Mouse (Mus musculus): ENCODE data around the gene Olfr170.
"Not testable (repeated sequence)": the region's sequence is repeated elsewhere in the genome, so short reads cannot be mapped to it uniquely, and the experiment has no call there.

Olfr170 gene

DNA sequence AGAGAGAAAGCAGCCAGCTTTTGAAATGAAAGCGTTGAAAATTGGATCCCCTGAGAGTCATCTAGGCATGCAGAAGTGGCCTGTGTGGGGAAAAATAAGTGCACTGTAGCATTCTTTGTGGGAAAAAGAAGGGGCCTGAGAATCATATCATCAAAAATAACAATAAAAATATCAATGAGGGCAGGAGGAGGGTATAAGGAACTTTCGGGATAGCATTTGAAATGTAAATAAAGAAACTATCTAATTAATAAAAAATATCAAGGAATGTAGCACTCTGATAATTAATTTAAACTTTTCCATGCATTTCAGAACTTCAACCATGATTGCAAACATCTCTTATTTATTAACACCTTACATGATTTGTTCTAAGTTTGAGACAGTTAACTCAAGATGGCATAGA lies at the start of gene Olfr170:
Gene Olfr170 (minus strand): TSS at position 101 of the 400 bp plus-strand sequence.
- not testable (repeated sequence) for DNase-seq (ENCODE audit: low read depth in 1 of 2, low spot score in 2 of 2)

DNA sequence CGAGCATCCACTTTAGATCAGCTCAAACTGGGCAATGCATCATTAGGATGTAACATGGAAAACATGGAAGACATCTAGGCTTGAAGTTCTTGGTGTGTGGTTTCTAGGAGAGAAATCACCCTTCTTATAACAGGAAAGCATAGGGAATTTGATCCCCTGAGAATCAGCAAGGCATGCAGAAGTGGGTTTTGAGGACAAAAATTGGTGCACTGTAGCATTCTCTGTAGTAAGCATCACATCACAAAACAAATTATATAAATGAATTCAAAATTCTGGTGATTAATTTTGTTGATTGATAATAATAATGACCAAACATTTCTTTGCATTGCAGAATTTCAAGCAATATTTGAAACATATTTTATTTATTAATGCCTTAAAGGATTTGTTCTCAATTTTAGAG lies 18.1 kb upstream of the Olfr170 start, which contains the start of gene Olfr171:
Gene Olfr171 (minus strand): TSS at position 101 of the 400 bp plus-strand sequence.
- DNase-seq (ENCODE audit: low read depth in 1 of 2, low spot score in 2 of 2) = no peak

DNA sequence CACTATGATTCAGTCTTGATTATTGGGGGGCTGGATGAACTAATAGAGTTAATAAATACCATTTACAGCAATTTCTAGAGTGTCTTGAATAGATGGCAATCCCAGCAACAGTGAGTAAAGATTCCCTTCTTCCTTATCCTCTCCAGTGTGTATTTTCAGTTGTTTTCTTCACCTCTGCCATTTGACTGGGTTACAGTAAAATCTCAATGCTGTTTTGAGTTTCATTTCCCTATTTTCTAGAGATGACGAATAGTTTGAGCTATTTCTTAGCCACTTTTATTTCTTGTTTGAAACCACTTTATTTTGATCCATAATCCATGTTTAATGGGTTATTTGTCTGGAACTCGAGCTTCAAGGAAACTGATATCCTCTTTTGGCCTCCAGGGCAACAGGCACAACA lies 8.5 kb downstream of the Olfr170 start:
- no peak for DNase-seq (ENCODE audit: low read depth in 1 of 2, low spot score in 2 of 2)

DNA sequence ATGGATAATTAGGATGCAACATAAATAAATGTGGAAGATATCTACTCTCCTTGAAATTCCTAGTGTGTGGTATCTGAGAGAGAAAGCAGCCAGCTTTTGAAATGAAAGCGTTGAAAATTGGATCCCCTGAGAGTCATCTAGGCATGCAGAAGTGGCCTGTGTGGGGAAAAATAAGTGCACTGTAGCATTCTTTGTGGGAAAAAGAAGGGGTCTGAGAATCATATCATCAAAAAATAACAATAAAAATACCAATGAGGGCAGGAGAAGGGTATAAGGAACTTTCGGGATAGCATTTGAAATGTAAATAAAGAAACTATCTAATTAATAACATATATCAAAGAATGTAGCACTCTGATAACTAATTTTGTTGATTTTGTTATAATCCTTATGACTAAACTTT lies 40.0 kb downstream of the Olfr170 start, which contains the start of gene Olfr169:
Gene Olfr169 (minus strand): TSS at position 101 of the 400 bp plus-strand sequence.
- DNase-seq (ENCODE audit: low read depth in 1 of 2, low spot score in 2 of 2) = not testable (repeated sequence)
